Mouse (Mus musculus): Measurements from ENCODE around the gene Ctse.
A peak's percentile ranks its signal among the peaks of the same experiment; 100 is the strongest.
"Not testable (repeated sequence)": the region's sequence is repeated elsewhere in the genome, so short reads cannot be mapped to it uniquely, and the experiment has no call there.

The Ctse gene

DNA sequence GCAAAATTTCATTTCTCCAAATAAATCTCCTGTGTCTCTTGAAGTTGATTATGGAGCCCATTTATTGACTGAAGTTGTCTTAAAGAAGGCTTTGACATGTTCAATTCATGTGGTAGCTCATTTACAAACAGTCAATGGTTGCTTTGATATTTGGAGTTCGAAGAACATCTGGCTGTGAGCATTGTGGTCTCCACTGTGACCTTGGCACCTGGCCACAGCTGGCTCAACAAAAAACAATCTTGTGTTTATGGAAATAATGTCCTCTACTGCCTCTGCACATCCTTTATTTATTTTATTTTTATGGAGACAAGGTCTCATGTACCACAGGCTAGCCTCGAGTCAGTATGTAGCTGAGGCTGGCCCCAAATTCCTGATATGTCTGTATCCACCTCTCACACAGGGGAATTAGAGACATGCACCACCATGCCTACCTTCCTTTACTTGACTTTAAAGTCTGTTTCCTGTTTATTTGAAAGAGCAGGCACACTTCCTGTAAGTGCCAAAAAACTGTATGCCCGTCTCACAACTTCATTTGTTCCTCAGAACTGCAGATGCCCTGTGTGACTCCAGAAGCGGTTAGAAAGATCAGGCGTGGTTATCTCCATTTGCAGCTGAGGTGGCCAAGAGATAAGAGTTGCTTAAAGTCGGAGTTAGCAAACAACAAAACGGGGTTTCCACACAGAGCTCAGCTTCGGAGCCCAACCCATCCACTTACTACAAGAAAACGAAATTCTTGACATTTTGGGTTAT is at the start of gene Ctse:
Ctse (plus strand) TSS at position 516 of the 750 bp plus-strand sequence.
- DNase-seq: no peak

DNA sequence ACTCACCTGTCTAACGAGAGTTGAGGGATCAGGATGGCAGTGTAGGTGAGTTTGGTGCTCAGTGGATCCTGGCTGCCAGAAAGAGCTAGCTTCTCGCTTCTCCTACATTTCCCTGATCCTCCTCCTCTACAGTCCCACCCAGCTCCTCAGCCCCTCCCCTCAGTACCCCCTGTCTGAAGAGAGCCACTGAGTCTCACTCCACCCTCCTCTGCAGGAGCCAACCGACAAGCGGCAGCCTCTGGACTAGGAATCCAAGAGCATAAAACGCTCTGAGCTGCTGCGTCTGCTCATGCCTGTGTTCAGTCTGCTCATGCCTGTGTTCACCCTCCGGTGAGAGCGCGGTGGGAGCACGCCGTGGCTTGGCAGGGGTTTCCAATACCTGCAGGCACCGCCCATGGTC is 39.2 kb upstream of the Ctse start, which contains the start of gene Avpr1b:
Avpr1b (plus strand) TSS at position 335 of the 400 bp plus-strand sequence.
- no peak for DNase-seq

- DNase-seq: no peak
Measured at GRCm38 (mm10) chr1:131600314-131600713, 37.8 kb upstream of the Ctse start.

- no peak for DNase-seq
Measured at GRCm38 (mm10) chr1:131606719-131607118, 31.4 kb upstream of the Ctse start.

DNA sequence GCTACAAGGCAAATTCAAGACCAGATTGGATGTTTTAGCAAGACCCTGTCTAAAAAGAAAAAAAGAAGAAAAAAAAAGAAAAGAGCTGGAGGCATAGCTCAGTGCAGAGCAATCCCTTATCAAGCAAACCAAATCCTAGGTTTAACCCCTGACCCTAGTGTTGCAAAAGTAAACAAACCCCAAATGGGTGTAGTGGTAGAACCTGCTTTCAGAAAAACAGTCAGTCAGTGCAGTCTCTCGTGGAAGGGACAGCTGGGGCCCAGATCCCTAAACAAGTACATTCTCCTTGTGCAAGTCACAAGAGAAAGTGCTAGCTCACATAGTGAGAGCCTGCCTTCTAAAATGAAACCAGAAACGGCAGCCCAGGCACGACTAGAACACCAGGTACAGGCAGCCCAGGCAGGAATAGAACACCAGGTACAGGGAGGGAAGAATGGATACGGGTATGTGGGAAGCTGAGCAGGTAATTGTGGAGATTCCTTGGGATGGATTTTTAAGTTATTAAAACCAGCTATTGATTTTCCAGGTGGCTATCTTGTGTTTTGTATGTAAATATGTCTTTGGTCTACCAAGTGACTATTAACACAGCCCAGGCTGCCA is 25.4 kb upstream of the Ctse start:
- DNase-seq: no peak

- DNase-seq: peak; percentile 49
Measured at GRCm38 (mm10) chr1:131613361-131614133, 24.6 kb upstream of the Ctse start.

DNA sequence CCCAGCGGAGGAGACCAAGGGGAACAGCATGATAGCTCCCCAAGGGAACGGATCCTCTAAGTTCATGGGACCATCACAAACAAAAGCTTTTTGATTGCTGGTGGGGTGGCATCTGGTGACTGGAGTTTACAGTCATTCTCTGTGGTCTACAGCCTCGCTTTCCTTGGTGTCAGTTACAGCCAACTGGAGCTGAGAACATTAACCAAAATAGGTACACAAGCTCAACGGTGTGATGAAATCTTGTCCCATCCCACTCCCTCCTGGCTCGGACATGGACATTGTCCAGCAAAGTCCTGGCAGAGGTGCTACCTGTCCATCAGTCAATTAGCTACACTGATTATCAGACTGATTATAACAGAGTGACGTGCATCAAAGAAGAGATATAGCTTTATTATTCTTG is 23.5 kb upstream of the Ctse start:
- no peak for DNase-seq

GRCm38 (mm10) chr1:131616131-131616530 is 22.0 kb upstream of the Ctse start:
- no peak for DNase-seq

- no peak for DNase-seq
Measured at GRCm38 (mm10) chr1:131616546-131617220, 21.4 kb upstream of the Ctse start.

GRCm38 (mm10) chr1:131618576-131618975 is 19.5 kb upstream of the Ctse start:
- DNase-seq: no peak

- DNase-seq: no peak
Measured at GRCm38 (mm10) chr1:131619348-131619747, 18.8 kb upstream of the Ctse start.

DNA sequence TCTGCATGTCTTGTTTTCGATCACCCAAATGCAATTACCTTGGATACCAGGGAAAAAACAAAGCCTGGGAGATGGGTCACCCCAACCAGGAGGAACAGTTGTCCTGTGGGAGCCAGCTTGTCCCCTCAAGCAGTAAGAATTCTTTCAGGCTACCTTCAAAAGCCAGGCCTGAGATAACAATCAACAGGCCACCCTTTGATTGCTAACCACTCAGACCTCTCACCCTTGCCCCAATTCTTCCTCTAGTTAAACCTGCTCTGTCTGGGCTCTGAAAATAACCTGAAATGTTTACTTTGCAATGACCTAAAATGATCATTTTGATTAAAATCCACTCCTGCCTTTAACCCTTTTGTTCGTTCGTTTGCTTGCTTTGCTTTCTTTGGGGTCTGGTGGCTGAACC is 14.5 kb upstream of the Ctse start:
- no peak for DNase-seq

GRCm38 (mm10) chr1:131624175-131624835 is 13.8 kb upstream of the Ctse start:
- no peak for DNase-seq

DNA sequence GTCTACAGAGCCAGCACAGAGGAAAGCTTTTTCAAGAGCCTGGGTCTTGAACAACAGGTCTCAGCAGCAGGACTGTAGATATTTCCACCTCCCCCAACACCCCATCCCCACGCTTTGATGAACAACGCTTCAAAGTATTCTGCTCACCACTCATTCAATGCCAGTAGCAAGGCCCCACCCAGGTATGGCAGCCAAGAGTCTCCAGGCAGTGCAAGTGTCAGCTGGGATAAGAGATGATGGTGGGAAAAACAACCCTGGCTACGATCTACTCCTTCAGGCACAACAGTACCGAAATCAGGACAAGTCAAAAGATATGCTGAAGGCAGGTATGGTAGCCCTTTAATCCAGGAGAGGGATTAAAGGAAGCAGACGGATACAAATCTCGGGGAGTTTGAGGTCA is 11.9 kb upstream of the Ctse start:
- DNase-seq: no peak

DNA sequence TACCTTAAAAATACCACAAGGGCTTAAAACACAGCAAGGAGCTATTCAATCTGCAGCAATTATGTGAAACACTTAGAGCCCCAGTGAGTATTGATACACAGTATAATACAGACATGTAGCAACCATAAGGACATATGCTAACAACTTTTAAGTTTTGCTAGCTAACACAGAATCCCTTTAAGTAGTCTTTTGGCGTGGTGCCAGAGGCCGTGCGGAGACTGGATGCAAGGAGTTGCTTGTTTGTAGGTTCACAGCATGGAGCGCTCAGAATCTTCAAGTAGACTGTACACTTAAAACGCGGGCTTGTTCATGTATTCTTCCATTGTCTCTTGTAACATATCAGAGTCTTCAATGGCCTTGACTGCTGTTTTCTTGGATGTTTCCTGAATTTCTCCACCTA is 5.9 kb upstream of the Ctse start:
- not testable (repeated sequence) for DNase-seq

DNA sequence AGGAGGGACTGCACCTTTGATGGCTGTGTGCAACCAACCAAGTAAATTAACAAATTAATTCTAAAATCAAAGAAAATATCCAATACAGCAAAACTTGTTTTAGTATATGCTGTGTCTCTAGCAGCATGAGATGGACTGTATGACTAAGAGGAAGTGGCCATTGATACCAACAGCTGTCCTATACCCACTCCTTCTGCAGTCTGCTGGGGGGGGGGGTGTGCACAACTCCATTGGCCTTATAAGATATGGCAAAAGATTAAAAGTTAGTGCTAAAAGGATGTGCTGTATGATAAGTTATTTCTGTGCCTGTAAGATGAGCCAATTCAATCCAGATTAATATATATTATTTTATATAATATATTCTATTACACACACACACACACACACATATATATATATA is 3.6 kb upstream of the Ctse start:
- no peak for DNase-seq

- DNase-seq: no peak
Measured at GRCm38 (mm10) chr1:131638541-131639421, 675 bp downstream of the Ctse start.

DNA sequence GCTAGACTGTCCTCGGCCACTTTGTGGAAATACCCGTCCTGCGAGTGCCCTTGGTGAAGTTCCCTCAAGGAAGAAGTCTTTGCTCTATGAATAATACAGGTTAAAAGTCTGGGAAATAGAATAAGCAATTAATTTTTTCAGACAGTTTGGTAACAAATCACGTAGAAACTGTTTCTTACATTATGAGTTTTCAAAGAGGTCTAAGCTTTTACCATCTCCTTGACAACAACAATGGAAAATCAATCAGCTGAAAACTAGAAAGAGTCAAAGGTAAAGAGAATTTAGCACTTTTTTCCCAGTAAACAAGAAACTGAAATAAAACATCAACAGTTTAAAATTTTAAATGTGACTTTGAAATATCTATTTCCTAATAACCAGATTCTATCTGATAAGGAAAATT is 2.0 kb downstream of the Ctse start:
- no peak for DNase-seq

DNA sequence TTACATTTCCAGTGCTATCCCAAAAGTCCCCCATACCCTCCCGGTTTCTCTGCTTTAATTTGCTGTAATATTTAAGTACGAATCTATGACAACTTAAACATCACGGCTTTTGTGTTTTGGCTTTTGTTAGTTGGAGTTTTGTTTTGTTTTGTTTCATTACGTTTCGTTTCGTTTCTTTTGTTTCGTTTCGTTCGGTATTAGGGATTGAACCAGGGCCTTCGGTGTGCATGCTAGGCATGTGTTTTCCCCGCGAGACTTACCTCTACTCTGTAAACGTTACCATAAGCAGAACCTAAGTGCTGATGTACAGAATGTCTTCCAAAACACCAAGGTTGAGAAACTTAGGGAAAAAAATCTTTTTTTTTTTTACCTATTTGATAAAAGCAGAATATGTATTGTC is 3.5 kb downstream of the Ctse start:
- no peak for DNase-seq

- no peak for DNase-seq
Measured at GRCm38 (mm10) chr1:131642251-131642650, 4.1 kb downstream of the Ctse start.

DNA sequence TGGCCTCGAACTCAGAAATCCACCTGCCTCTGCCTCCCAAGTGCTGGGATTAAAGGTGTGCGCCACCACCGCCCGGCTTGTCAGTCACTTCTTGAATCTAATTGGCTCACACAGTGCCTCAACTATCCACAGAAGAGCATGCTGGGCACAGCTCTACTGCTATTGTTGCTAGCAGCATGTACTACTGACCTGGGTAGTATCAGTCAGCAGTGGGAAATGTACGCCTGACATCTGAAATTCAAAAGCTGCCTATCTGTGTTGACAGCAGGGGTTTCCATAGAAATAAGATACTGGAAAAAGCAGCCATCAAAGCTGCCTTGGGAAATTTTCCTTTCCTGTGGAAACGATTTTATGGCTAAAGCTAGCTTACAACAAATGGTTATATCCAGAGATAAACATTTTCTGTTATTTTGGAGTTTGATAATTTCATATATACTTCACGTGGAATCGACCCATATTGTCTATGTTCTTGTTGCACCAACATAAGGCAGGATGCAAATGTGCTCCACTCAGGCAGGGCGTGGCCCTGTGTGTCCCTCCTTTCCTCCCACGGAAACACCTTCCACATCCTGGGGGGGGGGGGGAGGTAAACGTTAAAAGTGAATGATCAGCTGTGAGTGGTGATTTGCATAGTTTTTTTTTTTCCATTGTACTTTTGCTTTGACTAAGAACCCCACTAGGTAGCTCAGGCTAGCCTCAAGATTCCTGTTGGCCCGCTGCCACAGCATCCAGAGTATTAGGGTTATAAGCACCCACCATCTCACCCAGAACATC is 14.8 kb downstream of the Ctse start:
- DNase-seq: no peak

Measured in right cerebral cortex, adult 18-20 months (tissue).